ENCODE assay signal across 10 mouse cellular contexts in genomic region chr1:192794957-192795745, GRCm38 (mm10). TPM values are rescaled to one million over a fixed set of nuclear protein-coding genes. Genes with fewer than 3 reads are reported as not detected.
DNase-seq lines count a peak whose midpoint lies in the region; ATAC-seq and TF ChIP-seq lines count a peak whose summit lies in the region.
"Had no signal": no experiment of that assay in that cellular context is flagged by ENCODE, and none has a peak within 500 bp of the region (broad histone marks: within the 10 kb centered on the region; RNA-seq: fewer than 3 reads in every experiment).

No protein-coding gene starts in this region.

- H3K9ac ChIP-seq in kidney, postnatal 0 days (ENCODE audit: low read depth, low read length): no peak overlapping the region
- H3K9ac ChIP-seq in MEL (ENCODE audit: control insufficient read depth, low read depth, low read length, poor library complexity, severe bottlenecking): no peak overlapping the region
- H3K9ac ChIP-seq: heart, embryonic 15.5 days had no signal

- no peaks in the 10 kb centered on the region; the same call in 1 of the 2 replicates for H3K79me2 ChIP-seq in MEL (ENCODE audit: control insufficient read depth, insufficient read depth, low read length, poor library complexity)

- H3K9me3 ChIP-seq in kidney, postnatal 0 days (replicated peaks; ENCODE audit: low read length): no peaks in the 10 kb centered on the region
- no peaks in the 10 kb centered on the region for H3K9me3 ChIP-seq in MEL (replicated peaks; ENCODE audit: insufficient read depth, low read length)
- H3K9me3 ChIP-seq: heart, embryonic 15.5 days had no signal

- TF ChIP-seq POLR2A in MEL (IDR thresholded peaks at IDR 0.05; ENCODE audit: control insufficient read depth in 1 of 2, insufficient read depth in 1 of 2, low read depth in 1 of 2, low read length in 2 of 2, poor library complexity in 1 of 2): no peak

- peak; percentile 46 for TF ChIP-seq RAD21 in MEL (IDR thresholded peaks at IDR 0.05; ENCODE audit: low read depth, low read length)

- H3K4me1 ChIP-seq in kidney, postnatal 0 days (replicated peaks; ENCODE audit: insufficient read depth, low read length): peaks cover 16% of the 10 kb centered on the region
- H3K4me1 ChIP-seq in MEL (ENCODE audit: control insufficient read depth in 1 of 2, insufficient read depth in 2 of 2, low read length in 2 of 2): peaks cover 3 to 22% of the 10 kb centered on the region in 2 experiments; a peak in 3 of 4 replicates

- H3K27me3 ChIP-seq in kidney, postnatal 0 days (ENCODE audit: insufficient read depth, low read length): no peaks in the 10 kb centered on the region
- no peaks in the 10 kb centered on the region for H3K27me3 ChIP-seq in MEL (ENCODE audit: control insufficient read depth in 1 of 2, insufficient read depth in 2 of 2, low read length in 2 of 2)
- H3K27me3 ChIP-seq: heart, embryonic 15.5 days had no signal

- WGBS in kidney, postnatal 0 days: 70% methylated on average over 9 of the region's 9 CpGs

- ATAC-seq in kidney, postnatal 0 days (replicated peaks; ENCODE audit: low FRiP score, low read depth): peak; percentile 26; the same call in 1 of the 2 replicates
- ATAC-seq in granulocyte monocyte progenitor cell, adult 5-6 weeks (replicated peaks; ENCODE audit: poor library complexity, severe bottlenecking): peak; percentile 63
- 0 out of 2 replicates have a peak, but pooled peaks have one; percentile 16 for ATAC-seq in megakaryocyte, adult 5-6 weeks (ENCODE audit: poor library complexity, severe bottlenecking)

- no peak for DNase-seq in kidney, postnatal 0 days (ENCODE audit: low spot score)
- no peak for DNase-seq in kidney, adult 18-20 months
- peak; percentile 90 for DNase-seq in MEL (ENCODE audit: low read depth, low spot score)
- no peak for DNase-seq in layer of hippocampus, adult 18-20 months (ENCODE audit: low spot score in 2 of 2)
- DNase-seq in cerebellum, adult 11 months: no peak
- DNase-seq in adrenal gland, adult 8-10 months: no peak
- DNase-seq: cerebellum, postnatal 36 days had no signal

- TF ChIP-seq CTCF in kidney, postnatal 0 days (IDR thresholded peaks at IDR 0.05; ENCODE audit: low read depth): no peak
- peak; percentile 34 to 48 (median 36); a peak in 4 of 6 replicates for TF ChIP-seq CTCF in MEL (IDR thresholded peaks at IDR 0.05 in 2 of 3, conservative IDR thresholded peaks at IDR 0.05 in 1 of 3; ENCODE audit: control insufficient read depth in 1 of 3, insufficient read depth in 1 of 3, low read depth in 2 of 3, low read length in 3 of 3, poor library complexity in 1 of 3, severe bottlenecking in 1 of 3)

- H3K27ac ChIP-seq in kidney, postnatal 0 days: no peak overlapping the region
- no peak overlapping the region for H3K27ac ChIP-seq in MEL (ENCODE audit: control insufficient read depth, low read depth, low read length)

- no peak overlapping the region for H3K4me3 ChIP-seq in kidney, postnatal 0 days (replicated peaks; ENCODE audit: low read depth, low read length)
- H3K4me3 ChIP-seq in MEL (ENCODE audit: control insufficient read depth in 1 of 2, insufficient read depth in 1 of 2, low read depth in 2 of 2, low read length in 2 of 2): no peak overlapping the region
- H3K4me3 ChIP-seq: heart, embryonic 15.5 days had no signal

- no peak overlapping the region for H3K4me2 ChIP-seq in kidney, postnatal 0 days (ENCODE audit: low read length)

- H3K36me3 ChIP-seq in kidney, postnatal 0 days (ENCODE audit: insufficient read depth, low read length): no peaks in the 10 kb centered on the region
- H3K36me3 ChIP-seq in MEL (ENCODE audit: control insufficient read depth in 1 of 2, insufficient read depth in 2 of 2, low read length in 2 of 2): peaks cover 0 to 18% of the 10 kb centered on the region in 2 experiments; a peak in 2 of 4 replicates
- H3K36me3 ChIP-seq: heart, embryonic 15.5 days had no signal

- no peak for TF ChIP-seq EP300 in MEL (IDR thresholded peaks at IDR 0.05; ENCODE audit: low read depth in 1 of 2, low read length in 2 of 2)

TF ChIP-seq in MEL, 35 proteins besides CTCF, POLR2A, EP300 and RAD21:
- TF ChIP-seq MYC (IDR thresholded peaks at IDR 0.05; ENCODE audit: low read depth, low read length) (no peak), RCOR1 (IDR thresholded peaks at IDR 0.05; ENCODE audit: low read depth, low read length) (no peak), ELF1 (IDR thresholded peaks at IDR 0.05; ENCODE audit: low read depth, low read length) (no peak), NRF1 (IDR thresholded peaks at IDR 0.05; ENCODE audit: insufficient read depth, low read depth, low read length, poor library complexity, severe bottlenecking) (no peak), TAL1 (IDR thresholded peaks at IDR 0.05; ENCODE audit: low read length) (no peak), UBTF (IDR thresholded peaks at IDR 0.05; ENCODE audit: borderline replicate concordance, insufficient read depth, low read depth, low read length) (no peak), MAZ (IDR thresholded peaks at IDR 0.05; ENCODE audit: low read depth, low read length) (0 out of 2 replicates have a peak, but pooled peaks have one; percentile 23), TBP (IDR thresholded peaks at IDR 0.05; ENCODE audit: low read depth, low read length) (no peak), ETS1 (IDR thresholded peaks at IDR 0.05; ENCODE audit: low read depth, low read length) (no peak), POLR2AphosphoS5 (IDR thresholded peaks at IDR 0.05; ENCODE audit: borderline replicate concordance, low read depth, low read length) (no peak), TCF12 (IDR thresholded peaks at IDR 0.05; ENCODE audit: low read depth, low read length) (no peak), CHD2 (IDR thresholded peaks at IDR 0.05; ENCODE audit: low read length) (no peak), E2F4 (IDR thresholded peaks at IDR 0.05; ENCODE audit: borderline replicate concordance, low read depth, low read length) (0 out of 2 replicates have a peak, but pooled peaks have one; percentile 34), MEF2A (IDR thresholded peaks at IDR 0.05; ENCODE audit: extremely low read depth, insufficient replicate concordance, low read depth, low read length, poor library complexity, severe bottlenecking) (no peak), SIN3A (IDR thresholded peaks at IDR 0.05; ENCODE audit: low read length) (0 out of 2 replicates have a peak, but pooled peaks have one; percentile 14), SMC3 (IDR thresholded peaks at IDR 0.05; ENCODE audit: low read depth, low read length) (peak; percentile 44), POLR2AphosphoS2 (IDR thresholded peaks at IDR 0.05; ENCODE audit: low read length) (no peak)

RNA-seq across cellular contexts. Expression of gene Hhat, which starts 24.1 kb away (rescaled TPM):
- 11.9 and 13.5 TPM in 2 replicates for polyA plus RNA-seq in kidney, postnatal 0 days (2015; fragmentation: Nextera tagmentation; extraction: Ambion mirVana)
- total RNA-seq in MEL (2012; rRNA removed): 0.36 and 0.39 TPM in 2 replicates
- polyA plus RNA-seq in MEL (2012; ENCODE audit: insufficient read depth in 1 of 2, insufficient read length in 2 of 2, low read depth in 1 of 2, low replicate concordance in 2 of 2, missing spikeins in 1 of 2): 1 to 10 TPM in 1 of 2 experiments, not detected in 1; 1.0 TPM
- total RNA-seq in granulocyte monocyte progenitor cell, adult 5-6 weeks (2014; fragmentation: Nextera tagmentation): 1.0 and 2.1 TPM in 2 replicates
- 1.6 and 2.4 TPM in 2 replicates for total RNA-seq in granulocyte monocyte progenitor cell, adult 5-6 weeks (2017)
- 1.1 TPM in 2 replicates for total RNA-seq in megakaryocyte, adult 5-6 weeks (2015)
- total RNA-seq in megakaryocyte, adult 5-6 weeks (2017): 0.99 and 2.6 TPM in 2 replicates
- total RNA-seq in layer of hippocampus, adult 18-20 months (2021): 1 to 10 TPM; 1.7 TPM
- 1 to 10 TPM; 5.7 to 9.3 (median 7.5) TPM for total RNA-seq in adrenal gland, adult 8-10 months (2022)
